Mouse (Mus musculus) lung, postnatal 0 days (tissue): ENCODE results near the gene Zfp46.

Experiments used
- CTCF ChIP-seq: IDR thresholded peaks from 2 replicates; pipeline ENCODE4 v1.5.1; 2016; ENCODE audit warnings: antibody characterized with exemption, mild to moderate bottlenecking
- EP300 ChIP-seq: IDR thresholded peaks from 2 replicates; pipeline ENCODE4 v1.6.1; 2016; ENCODE audit warnings: antibody characterized with exemption, mild to moderate bottlenecking, control low read depth

DNA sequence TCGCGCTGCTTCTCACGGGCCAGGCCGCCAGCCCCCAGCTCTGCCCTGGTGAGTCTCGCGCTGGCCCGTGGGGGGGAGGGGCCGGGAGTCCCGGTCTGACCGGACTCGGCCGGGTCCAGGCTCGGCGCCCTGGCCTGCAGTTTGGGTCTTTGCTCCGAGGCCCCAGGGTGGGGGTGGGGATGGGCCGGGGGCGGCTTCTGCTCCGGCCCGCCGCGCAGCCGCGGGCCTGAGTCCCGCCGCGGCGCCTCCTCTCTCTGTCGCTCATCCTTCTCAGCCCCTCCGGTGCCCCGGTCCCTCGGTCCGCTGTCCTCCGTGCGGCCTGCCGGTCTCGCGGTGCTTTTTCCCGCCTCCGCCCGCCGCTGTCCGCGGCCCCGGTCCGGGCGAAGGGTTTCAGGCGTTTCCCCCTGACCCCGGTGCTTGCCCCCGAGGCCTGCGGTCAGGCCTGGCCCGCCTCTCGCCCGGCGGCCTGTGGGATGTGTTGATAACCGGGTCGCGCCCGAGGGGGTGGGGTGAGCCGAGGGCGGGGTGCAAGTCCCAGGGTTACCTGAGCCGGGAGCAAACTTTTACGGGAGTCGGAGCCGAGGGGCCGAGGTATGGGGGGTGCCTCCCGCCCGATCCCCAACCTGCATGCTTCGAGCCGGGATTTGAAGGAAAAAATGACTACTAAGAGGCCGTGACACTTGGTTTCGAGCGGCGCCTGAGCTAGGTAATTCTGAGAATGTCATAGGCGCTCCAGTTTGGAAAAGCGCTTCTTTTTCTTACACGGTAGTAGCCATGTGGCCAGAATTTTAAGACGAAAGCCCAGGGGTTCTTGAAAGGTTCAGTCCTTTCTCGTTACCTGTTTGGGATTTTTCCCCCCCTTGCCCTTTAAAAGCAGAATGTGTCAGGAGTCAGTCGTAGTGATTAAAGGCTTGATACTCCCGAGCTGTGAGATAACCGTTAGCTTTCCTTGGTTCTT lies 26.8 kb downstream of the Zfp46 start:
- TF ChIP-seq CTCF (no peak), EP300 (no peak)
